Mouse (Mus musculus) 3134 (cell line): ENCODE data around the gene Cetn4.

ENCODE experiments used
- DNase-seq: peaks from one replicate; pipeline ENCODE4 v3.0.0-alpha.2; 2011; ENCODE audit warnings: low spot score; ENCODE audit not compliant: insufficient read length; ENCODE audit errors: extremely low read depth

The Cetn4 gene

DNA sequence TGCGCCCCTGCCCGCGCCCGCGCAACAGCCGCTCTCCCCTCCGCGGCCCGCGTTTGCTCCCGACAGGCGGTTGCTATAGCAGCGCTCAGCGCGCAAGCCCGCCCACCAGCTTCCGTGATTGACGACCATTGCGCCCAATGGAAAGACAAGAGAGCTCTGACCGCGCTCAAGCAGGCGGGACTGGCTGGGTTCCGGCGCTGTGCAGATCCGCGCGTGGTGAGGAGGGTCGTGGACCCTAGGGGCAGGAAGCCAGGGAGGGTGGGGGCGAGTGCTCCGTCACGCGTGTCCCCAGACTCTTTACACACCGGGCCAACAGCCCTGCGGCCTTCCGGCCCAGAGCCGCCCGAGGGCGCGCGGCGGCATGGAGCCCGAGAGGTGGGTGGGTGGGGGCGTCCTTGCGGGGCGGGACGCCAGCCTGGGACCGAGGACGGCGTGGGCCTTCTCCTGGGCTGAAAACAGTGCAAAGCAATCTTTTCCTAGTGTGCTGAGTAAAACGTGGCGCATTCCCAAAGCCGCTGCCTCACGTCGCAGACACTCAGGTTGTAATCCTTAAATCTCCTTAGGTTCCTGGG lies at the start of gene Cetn4, which contains the start of gene Bbs12:
Cetn4 (minus strand) TSS at position 339 of the 572 bp plus-strand sequence.
Bbs12 (plus strand) TSS at position 185 of the 572 bp plus-strand sequence.
- peak; percentile 88 for DNase-seq

DNA sequence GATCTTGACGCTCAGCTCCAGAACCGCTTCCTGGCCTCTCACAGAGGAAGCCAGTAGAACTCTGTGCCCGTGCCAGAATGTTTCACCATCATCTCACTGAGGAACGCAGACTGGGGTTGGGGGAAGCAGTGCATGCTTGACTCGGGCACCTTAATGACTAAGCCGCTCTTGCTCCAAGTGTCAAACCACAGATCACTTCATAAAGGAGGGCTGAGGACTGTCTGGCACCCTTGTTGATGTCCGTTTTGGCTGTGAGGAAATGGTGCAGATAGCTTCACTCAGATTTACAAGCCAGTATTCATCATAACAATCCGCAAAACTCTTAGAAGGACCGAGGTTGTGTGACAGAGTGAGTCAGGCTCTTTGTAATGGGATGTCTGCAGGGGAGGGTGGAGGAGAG lies 48.2 kb upstream of the Cetn4 start:
- peak; percentile 76 for DNase-seq

GRCm38 (mm10) chr3:37354737-37355136 lies 42.2 kb upstream of the Cetn4 start:
- no peak for DNase-seq

- no peak for DNase-seq
Observed at GRCm38 (mm10) chr3:37353951-37354481, 41.5 kb upstream of the Cetn4 start.

DNA sequence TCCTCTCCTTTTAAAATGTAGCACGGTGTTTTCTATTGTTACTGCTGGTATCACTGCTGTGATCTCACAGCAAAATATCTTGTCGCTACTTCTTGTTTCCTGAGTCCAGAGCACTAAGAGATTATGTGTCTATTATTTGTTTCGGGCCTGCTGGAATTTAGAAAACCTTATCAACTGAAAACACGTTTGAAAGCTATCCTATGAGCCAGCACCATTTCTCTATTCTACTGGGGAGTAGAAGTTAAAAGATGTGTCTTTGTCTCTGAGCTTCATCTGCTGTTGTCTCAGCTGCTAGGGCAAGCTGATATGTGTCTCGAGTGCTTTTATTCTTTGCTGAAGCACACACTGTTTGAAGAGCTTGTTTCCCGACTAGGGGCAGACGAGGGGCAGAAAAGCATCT lies 37.9 kb upstream of the Cetn4 start:
- no peak for DNase-seq

GRCm38 (mm10) chr3:37349166-37349548 lies 36.6 kb upstream of the Cetn4 start:
- no peak for DNase-seq

DNA sequence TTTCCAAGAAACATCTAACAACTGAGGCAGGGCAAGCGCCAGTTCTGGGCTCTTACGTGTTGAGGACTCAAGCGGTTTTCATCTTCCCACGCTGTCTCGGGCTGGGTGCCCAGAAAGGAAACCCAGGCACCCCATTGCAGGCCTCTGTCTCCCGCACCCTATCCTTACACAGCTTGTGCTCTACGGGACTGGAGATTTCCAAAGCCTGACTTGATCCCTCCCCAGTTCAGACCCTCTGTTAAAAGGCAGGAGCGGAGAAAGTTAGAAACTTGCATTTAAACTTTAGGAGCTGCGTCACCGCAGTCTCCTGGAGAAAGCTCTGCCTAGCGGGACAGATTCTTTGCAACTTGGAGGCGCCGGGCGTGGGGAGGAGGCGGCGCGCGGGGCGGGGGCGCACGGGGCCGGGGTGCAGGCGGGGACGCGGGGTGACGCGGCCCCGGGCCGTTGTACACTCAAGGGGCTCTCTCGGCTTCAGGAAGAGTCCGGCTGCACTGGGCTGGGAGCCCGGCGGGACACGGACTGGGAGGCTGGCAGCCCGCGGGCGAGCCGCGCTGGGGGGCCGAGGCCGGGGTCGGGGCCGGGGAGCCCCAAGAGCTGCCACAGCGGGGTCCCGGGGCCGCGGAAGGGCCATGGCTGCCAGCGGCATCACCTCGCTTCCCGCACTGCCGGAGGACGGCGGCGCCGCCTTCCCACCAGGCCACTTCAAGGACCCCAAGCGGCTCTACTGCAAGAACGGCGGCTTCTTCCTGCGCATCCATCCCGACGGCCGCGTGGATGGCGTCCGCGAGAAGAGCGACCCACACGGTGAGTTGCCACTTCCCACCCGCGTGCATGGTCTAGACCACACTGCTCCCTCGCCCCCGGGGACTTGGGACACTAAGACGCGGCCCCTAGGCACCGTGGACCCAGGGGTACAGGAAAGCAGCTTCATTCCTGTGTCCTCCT lies 36.0 kb upstream of the Cetn4 start, which contains the start of gene Fgf2:
Fgf2 (plus strand) TSS at position 126 of the 945 bp plus-strand sequence.
- DNase-seq = peak; percentile 30

- DNase-seq = no peak
Observed at GRCm38 (mm10) chr3:37347671-37348070, 35.2 kb upstream of the Cetn4 start.

DNA sequence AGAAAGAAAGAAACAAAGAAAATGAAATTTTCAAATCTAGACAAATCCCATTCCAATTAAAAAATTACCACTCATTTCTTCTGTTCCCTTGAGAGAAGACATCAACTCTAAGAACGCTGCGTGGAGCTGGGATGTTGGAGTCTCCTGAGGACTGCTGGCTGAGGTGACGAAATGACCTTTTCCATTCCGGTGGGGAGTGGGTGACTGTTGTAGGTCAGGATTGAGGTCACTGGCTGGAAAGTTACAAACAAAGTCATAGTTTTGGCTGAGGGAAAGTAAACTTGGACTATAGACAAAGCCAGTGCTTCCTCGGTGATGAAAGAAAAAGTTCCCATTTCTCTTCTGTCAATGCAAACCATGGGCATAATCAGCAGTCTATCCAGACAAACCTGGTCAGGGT lies 30.3 kb upstream of the Cetn4 start:
- no peak for DNase-seq

DNA sequence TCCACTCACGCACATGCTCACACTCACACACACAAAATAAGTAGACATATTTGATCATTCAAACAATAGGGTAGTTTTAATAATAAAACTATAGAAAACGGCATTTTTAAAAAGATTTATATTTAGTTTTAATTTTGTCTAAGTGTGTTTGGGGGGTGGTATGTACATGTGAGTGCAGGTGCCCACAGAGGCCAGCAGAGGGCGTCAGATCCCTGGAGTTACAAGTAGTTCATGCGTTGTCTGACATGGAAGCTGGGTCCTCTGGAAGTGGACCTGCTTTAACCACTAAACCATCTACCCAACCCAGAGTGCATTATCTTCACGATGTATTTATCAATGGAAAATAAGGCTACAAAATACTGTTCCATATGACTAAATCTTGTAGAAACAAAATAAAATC lies 28.6 kb upstream of the Cetn4 start:
- peak; percentile 11 for DNase-seq

GRCm38 (mm10) chr3:37334053-37334452 lies 21.5 kb upstream of the Cetn4 start:
- DNase-seq = no peak

DNA sequence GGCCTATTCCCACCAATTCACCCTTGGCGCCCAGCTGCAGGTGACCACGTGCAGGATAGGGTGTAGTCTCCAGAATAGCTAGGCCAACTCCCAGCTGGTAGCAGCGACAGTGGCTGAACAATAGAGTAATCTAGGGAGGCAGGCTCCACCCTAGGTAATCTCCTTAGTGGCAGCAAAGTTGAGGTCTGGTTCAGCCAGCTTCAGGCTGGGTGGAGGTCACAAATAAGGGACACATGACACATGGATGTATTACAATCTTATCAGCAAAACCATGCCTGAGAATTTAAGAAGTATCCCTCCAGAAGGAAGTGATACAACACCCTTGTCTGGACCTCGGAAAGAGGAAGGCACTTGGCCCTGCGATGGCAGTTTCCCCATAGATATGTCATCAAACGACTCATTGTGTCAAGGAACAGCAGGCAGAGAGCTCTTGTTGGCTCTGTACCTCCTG lies 19.5 kb upstream of the Cetn4 start:
- DNase-seq = no peak

DNA sequence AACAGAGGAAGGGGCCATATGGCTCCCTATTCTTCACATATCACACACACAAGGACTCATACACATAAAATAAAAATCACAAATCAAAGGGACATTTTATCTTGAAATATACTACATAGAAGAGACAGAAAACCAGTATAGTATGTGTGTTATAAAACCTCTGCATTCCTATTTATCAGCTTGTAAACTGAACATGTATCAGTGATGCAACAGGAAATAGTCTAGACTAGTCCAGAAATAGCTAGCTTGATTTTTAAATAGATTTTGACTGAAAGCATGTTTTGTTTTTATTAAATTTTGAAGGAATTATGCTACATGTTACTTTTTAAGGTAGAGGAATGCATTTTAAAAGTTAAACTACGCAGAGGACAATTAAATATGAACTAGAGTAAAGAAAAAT lies 17.5 kb upstream of the Cetn4 start:
- no peak for DNase-seq

DNA sequence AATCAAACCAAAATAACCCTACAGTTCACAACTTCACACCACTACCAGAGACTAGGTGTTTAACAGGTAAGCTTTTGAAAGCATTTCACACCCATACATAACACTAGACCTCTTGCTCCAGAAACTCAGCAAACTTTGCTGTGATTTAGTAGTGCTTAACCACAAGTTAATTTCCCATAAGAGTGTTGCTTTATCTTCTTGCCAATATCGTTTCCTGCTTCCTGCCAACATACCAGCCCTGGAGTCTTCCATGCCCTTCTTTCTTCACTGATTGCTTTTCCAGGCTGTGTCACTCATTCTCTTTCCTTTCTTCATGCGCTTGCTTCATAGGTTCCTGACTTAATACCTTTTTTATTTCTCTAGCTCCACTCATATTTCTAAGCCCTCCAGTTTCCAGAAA lies 16.0 kb upstream of the Cetn4 start:
- DNase-seq = no peak

GRCm38 (mm10) chr3:37326627-37327026 lies 14.1 kb upstream of the Cetn4 start:
- DNase-seq = no peak

DNA sequence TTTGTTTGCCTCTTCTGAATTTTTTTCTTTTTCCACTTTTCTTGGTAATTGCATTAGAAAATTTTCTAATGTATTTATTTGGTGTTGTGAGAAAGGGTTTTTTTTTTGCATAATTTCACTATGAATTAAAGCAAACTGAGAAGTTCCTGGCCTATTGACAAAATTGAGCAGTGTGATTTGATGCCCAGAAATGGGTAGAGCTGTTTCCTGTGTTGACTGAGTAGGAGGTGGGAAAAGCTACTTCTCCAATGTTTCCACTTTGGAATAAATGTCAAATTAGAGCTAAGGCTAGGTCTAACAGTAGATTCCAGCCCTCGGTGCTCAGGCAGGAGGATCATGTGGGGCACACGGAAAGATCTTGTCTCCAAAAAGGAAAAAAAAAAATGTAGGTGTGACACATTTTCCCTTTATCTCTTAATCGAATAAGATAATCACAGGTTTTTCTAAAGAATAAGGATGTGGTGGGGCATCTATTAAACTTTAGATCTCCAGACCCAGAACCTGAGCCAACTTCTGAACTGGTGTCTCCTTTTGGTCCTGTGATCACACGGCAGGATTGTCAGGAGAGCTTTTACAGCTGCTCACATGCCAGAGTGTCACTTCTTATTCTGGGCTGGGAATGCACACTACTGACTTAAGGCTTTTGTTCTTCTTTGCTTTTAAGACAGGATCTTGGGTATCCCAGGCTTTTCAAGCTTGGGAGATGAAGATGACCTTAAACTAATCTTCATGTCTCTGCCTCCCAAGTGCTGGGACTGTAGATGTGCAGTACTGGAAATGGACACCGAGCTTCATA lies 13.0 kb upstream of the Cetn4 start:
- no peak for DNase-seq

DNA sequence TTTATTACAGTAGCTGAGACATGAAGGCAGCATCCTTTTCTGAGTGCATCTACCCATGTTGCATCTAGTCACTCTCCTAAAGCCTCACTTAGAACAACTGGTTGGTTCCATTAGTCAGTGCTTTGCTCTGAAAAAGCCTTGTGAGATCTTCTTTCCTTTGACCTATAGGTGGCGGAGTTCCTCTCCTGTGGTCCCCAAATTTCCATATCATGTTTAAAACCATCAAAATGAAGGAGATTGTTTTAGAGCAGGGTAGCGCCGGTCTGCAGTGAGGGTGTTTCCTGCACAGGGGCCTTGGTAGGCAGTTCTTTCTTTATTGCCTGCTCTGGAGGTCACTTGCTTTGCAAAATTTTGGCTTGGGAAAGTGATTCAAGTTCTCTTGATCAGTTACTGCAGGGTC lies 11.8 kb upstream of the Cetn4 start:
- no peak for DNase-seq

DNA sequence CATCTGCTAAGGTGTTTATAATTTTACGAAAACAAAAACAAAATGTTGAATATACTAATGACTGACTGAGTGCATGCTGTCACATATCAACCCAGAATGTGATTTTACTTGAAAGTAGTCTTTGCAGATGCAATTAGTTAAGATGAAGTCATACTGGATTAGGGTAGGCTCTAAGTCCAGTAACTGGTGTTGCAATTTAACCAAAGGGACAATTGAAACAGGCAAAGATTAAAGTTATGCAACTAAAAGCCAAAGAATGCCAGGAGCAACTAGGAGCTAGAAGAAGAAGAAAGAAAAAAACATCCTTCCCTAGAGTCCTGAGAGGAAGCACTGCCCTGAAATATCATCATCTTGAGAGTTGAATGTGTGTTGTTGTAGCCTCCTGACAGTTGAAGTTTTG lies 3.7 kb upstream of the Cetn4 start:
- DNase-seq = no peak

- DNase-seq = peak; percentile 70
Observed at GRCm38 (mm10) chr3:37313371-37313770, 863 bp upstream of the Cetn4 start.

DNA sequence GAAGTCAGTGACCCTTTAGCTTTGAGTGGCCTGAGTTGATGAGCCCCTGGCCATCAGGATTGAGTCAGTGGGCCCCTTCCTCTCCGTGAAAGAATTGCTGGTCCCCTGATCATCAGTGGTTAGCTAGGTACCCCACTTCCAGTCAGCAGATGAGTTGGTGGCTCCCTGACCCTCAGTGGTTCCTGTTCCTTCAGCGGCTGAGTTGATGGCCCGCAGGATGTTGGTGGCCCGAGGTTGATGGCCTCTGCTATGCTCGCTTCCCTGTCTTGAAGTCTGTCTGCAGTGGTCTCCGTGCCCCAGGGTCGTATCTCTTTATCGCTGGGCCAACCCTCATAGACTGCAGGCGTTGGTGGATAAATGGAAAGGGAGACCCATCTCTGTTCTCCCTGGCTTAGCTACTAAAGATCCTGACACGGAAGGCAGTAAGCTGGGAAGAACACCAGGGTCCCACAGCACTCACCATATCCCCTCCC lies 575 bp downstream of the Cetn4 start:
- DNase-seq = no peak
